8 mouse cellular contexts compared by ENCODE assay signal in the genomic region with DNA sequence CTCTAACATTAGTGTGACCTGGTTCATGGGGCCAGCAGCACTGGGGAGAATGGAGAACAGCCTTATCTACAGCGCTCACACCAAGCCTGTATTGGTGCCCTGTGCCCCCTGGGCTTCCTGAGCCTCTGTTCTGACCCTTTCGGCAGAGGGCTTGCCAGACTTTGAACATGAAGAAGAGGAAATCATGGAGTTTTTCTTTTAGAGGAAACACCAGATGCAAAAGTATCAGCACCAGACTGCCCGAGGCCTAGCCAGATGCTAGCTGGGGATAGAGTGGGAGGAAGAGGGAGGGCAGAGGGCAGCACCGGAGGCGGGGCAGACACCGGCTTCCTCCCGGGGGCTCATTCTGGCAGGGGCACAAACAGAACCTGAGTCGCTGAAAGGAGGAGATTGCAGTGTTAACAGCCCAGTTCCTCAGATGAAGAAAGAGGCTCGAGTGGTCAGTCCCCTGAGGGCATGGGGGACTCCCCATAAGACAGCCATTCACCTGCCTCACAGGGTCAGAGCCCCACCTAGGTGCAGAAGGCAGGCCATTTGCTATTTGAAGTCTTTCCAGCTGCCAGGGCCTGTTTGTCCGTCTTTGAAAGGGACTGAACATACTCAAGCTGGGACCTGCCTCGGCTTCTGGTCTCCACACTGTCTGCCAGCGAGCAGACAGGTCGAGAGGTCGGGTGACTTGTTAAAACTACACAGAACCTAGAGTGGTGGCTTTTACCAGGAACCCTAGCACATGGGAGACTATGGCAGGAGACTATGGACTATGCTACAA. TPM values are rescaled to one million over a fixed set of nuclear protein-coding genes. Genes with fewer than 3 reads are reported as not detected.
DNase-seq lines count a peak whose midpoint lies in the region; ATAC-seq and TF ChIP-seq lines count a peak whose summit lies in the region.

No protein-coding gene starts in this region.

- H3K9me3 ChIP-seq in hindbrain, embryonic 11.5 days (ENCODE audit: control insufficient read depth, low read length), result no peaks in the 10 kb centered on the region
- no peaks in the 10 kb centered on the region for H3K9me3 ChIP-seq in hindbrain, postnatal 0 days (ENCODE audit: low read length)
- no peaks in the 10 kb centered on the region for H3K9me3 ChIP-seq in MEL (replicated peaks; ENCODE audit: insufficient read depth, low read length)
- H3K9me3 ChIP-seq in limb, embryonic 10.5 days (replicated peaks), result no peaks in the 10 kb centered on the region

- no peak for TF ChIP-seq CTCF in hindbrain, postnatal 0 days (IDR thresholded peaks at IDR 0.05; ENCODE audit: low read depth)
- TF ChIP-seq CTCF in MEL (IDR thresholded peaks at IDR 0.05 in 2 of 3, conservative IDR thresholded peaks at IDR 0.05 in 1 of 3; ENCODE audit: control insufficient read depth in 1 of 3, insufficient read depth in 1 of 3, low read depth in 2 of 3, low read length in 3 of 3, poor library complexity in 1 of 3, severe bottlenecking in 1 of 3), result no peak

- no peak for ATAC-seq in hindbrain, embryonic 11.5 days (ENCODE audit: low FRiP score)
- no peak for ATAC-seq in hindbrain, postnatal 0 days
- peak; percentile 54 for ATAC-seq in granulocyte monocyte progenitor cell, adult 5-6 weeks (replicated peaks; ENCODE audit: poor library complexity, severe bottlenecking)

- 42% methylated on average over 14 of the region's 14 CpGs for WGBS in hindbrain, embryonic 11.5 days
- 50% methylated on average over 14 of the region's 14 CpGs for WGBS in hindbrain, postnatal 0 days
- 21% methylated on average over 14 of the region's 14 CpGs for WGBS in limb, embryonic 10.5 days

- H3K79me2 ChIP-seq in MEL (ENCODE audit: control insufficient read depth, insufficient read depth, low read length, poor library complexity), result no peaks in the 10 kb centered on the region

- H3K36me3 ChIP-seq in hindbrain, embryonic 11.5 days (ENCODE audit: control insufficient read depth, insufficient read depth, low read length), result no peaks in the 10 kb centered on the region
- peaks cover 31% of the 10 kb centered on the region for H3K36me3 ChIP-seq in hindbrain, postnatal 0 days (ENCODE audit: insufficient read depth, low read length)
- no peaks in the 10 kb centered on the region; a peak in 1 of 4 replicates for H3K36me3 ChIP-seq in MEL (ENCODE audit: control insufficient read depth in 1 of 2, insufficient read depth in 2 of 2, low read length in 2 of 2)
- peaks cover 62% of the 10 kb centered on the region for H3K36me3 ChIP-seq in limb, embryonic 10.5 days

- no peak for TF ChIP-seq POLR2A in MEL (IDR thresholded peaks at IDR 0.05; ENCODE audit: control insufficient read depth in 1 of 2, insufficient read depth in 1 of 2, low read depth in 1 of 2, low read length in 2 of 2, poor library complexity in 1 of 2)

- TF ChIP-seq EP300 in MEL (IDR thresholded peaks at IDR 0.05; ENCODE audit: low read depth in 1 of 2, low read length in 2 of 2), result no peak

- H3K27ac ChIP-seq in hindbrain, embryonic 11.5 days (ENCODE audit: low read depth, low read length), result 0 out of 2 replicates have a peak overlapping the region, but pooled peaks have one; percentile 25
- H3K27ac ChIP-seq in hindbrain, postnatal 0 days, result no peak overlapping the region
- H3K27ac ChIP-seq in MEL (ENCODE audit: control insufficient read depth, low read depth, low read length), result no peak overlapping the region
- H3K27ac ChIP-seq in limb, embryonic 10.5 days, result peak overlapping the region; percentile 78

- intact Hi-C loops in left cerebral cortex, postnatal 36 days (cut with DNase I), result no loop called here

- DNase-seq in hindbrain, embryonic 11.5 days (ENCODE audit: low spot score), result peak; percentile 34
- no peak for DNase-seq in hindbrain, postnatal 0 days (ENCODE audit: low spot score)
- DNase-seq in MEL (ENCODE audit: low read depth, low spot score), result no peak
- peak; percentile 60 for DNase-seq in limb, embryonic 10.5 days (ENCODE audit: low spot score)
- no peak for DNase-seq in cerebellum, adult 11 months
- no peak for DNase-seq in testis, postnatal 10 days (ENCODE audit: low spot score)
- no peak for DNase-seq in left cerebral cortex, postnatal 36 days (ENCODE audit: low spot score in 2 of 2)

- H3K4me1 ChIP-seq in hindbrain, embryonic 11.5 days (replicated peaks; ENCODE audit: control insufficient read depth, insufficient read depth, low read length), result no peaks in the 10 kb centered on the region; the same call in 1 of the 2 replicates
- no peaks in the 10 kb centered on the region for H3K4me1 ChIP-seq in hindbrain, postnatal 0 days (ENCODE audit: insufficient read depth, low read length)
- peaks cover 0 to 2% of the 10 kb centered on the region in 2 experiments; a peak in 2 of 4 replicates for H3K4me1 ChIP-seq in MEL (ENCODE audit: control insufficient read depth in 1 of 2, insufficient read depth in 2 of 2, low read length in 2 of 2)
- peaks cover 40% of the 10 kb centered on the region for H3K4me1 ChIP-seq in limb, embryonic 10.5 days

- no peak overlapping the region for H3K4me2 ChIP-seq in hindbrain, embryonic 11.5 days (replicated peaks; ENCODE audit: low read depth, low read length)
- H3K4me2 ChIP-seq in hindbrain, postnatal 0 days (ENCODE audit: low read depth, low read length), result no peak overlapping the region

- H3K27me3 ChIP-seq in hindbrain, embryonic 11.5 days (ENCODE audit: control insufficient read depth, insufficient read depth, low read length), result no peaks in the 10 kb centered on the region
- H3K27me3 ChIP-seq in hindbrain, postnatal 0 days (ENCODE audit: insufficient read depth, low read length), result no peaks in the 10 kb centered on the region
- H3K27me3 ChIP-seq in MEL (ENCODE audit: control insufficient read depth in 1 of 2, insufficient read depth in 2 of 2, low read length in 2 of 2), result no peaks in the 10 kb centered on the region
- H3K27me3 ChIP-seq in limb, embryonic 10.5 days (ENCODE audit: low read depth, poor library complexity, severe bottlenecking), result no peaks in the 10 kb centered on the region

- TF ChIP-seq RAD21 in MEL (IDR thresholded peaks at IDR 0.05; ENCODE audit: low read depth, low read length), result no peak

- H3K9ac ChIP-seq in hindbrain, embryonic 11.5 days (ENCODE audit: low read depth, low read length), result no peak overlapping the region
- no peak overlapping the region for H3K9ac ChIP-seq in hindbrain, postnatal 0 days (replicated peaks; ENCODE audit: low read length)
- no peak overlapping the region for H3K9ac ChIP-seq in MEL (ENCODE audit: control insufficient read depth, low read depth, low read length, poor library complexity, severe bottlenecking)

- H3K4me3 ChIP-seq in hindbrain, embryonic 11.5 days (ENCODE audit: low read depth, low read length), result no peak overlapping the region
- H3K4me3 ChIP-seq in hindbrain, postnatal 0 days (ENCODE audit: low read length), result no peak overlapping the region
- no peak overlapping the region for H3K4me3 ChIP-seq in MEL (ENCODE audit: control insufficient read depth in 1 of 2, insufficient read depth in 1 of 2, low read depth in 2 of 2, low read length in 2 of 2)
- peak overlapping the region; percentile 12; the same call in 1 of the 2 replicates for H3K4me3 ChIP-seq in limb, embryonic 10.5 days

RNA-seq across cellular contexts. Expression of gene Map4k2, which starts 8.5 kb away (rescaled TPM):
- polyA plus RNA-seq in hindbrain, embryonic 11.5 days (2014; fragmentation: Nextera tagmentation; extraction: Ambion mirVana), result 6.7 and 8.5 TPM in 2 replicates
- 102 TPM in 2 replicates for total RNA-seq in hindbrain, postnatal 0 days (2014; rRNA removed)
- 18.6 and 21.4 TPM in 2 replicates for polyA plus RNA-seq in hindbrain, postnatal 0 days (2015; fragmentation: Nextera tagmentation; extraction: Ambion mirVana)
- total RNA-seq in MEL (2012; rRNA removed), result 8.0 and 10.2 TPM in 2 replicates
- 10 to 100 TPM in 1 of 2 experiments, not detected in 1; 22.3 TPM for polyA plus RNA-seq in MEL (2012; ENCODE audit: insufficient read depth in 1 of 2, insufficient read length in 2 of 2, low read depth in 1 of 2, low replicate concordance in 2 of 2, missing spikeins in 1 of 2)
- 50.7 and 54.7 TPM in 2 replicates for total RNA-seq in granulocyte monocyte progenitor cell, adult 5-6 weeks (2014; fragmentation: Nextera tagmentation)
- 26.1 and 30.6 TPM in 2 replicates for total RNA-seq in granulocyte monocyte progenitor cell, adult 5-6 weeks (2017)
- polyA plus RNA-seq in limb, embryonic 10.5 days (2016; fragmentation: Nextera tagmentation; extraction: Ambion mirVana), result 10.4 and 15.2 TPM in 2 replicates
- total RNA-seq in left cerebral cortex, postnatal 36 days (2021), result 100 to 1,000 TPM in 1 of 2 experiments, 10 to 100 TPM in 1; 93.5 to 107 TPM

RNA-seq across cellular contexts. Expression of gene Sf1, which starts 14.1 kb away (rescaled TPM):
- 156 and 178 TPM in 2 replicates for polyA plus RNA-seq in hindbrain, embryonic 11.5 days (2014; fragmentation: Nextera tagmentation; extraction: Ambion mirVana)
- total RNA-seq in hindbrain, postnatal 0 days (2014; rRNA removed), result 89.0 and 89.4 TPM in 2 replicates
- polyA plus RNA-seq in hindbrain, postnatal 0 days (2015; fragmentation: Nextera tagmentation; extraction: Ambion mirVana), result 80.2 and 84.9 TPM in 2 replicates
- 65.7 and 71.9 TPM in 2 replicates for total RNA-seq in MEL (2012; rRNA removed)
- 100 to 1,000 TPM; 211 to 245 TPM for polyA plus RNA-seq in MEL (2012; ENCODE audit: insufficient read depth in 1 of 2, insufficient read length in 2 of 2, low read depth in 1 of 2, low replicate concordance in 2 of 2, missing spikeins in 1 of 2)
- 286 and 301 TPM in 2 replicates for total RNA-seq in granulocyte monocyte progenitor cell, adult 5-6 weeks (2014; fragmentation: Nextera tagmentation)
- total RNA-seq in granulocyte monocyte progenitor cell, adult 5-6 weeks (2017), result 187 and 209 TPM in 2 replicates
- polyA plus RNA-seq in limb, embryonic 10.5 days (2016; fragmentation: Nextera tagmentation; extraction: Ambion mirVana), result 193 and 206 TPM in 2 replicates
- 100 to 1,000 TPM; 158 to 227 TPM for total RNA-seq in left cerebral cortex, postnatal 36 days (2021)

RNA-seq across cellular contexts. Expression of gene Men1, which starts 14.6 kb away (rescaled TPM):
- 43.0 and 51.3 TPM in 2 replicates for polyA plus RNA-seq in hindbrain, embryonic 11.5 days (2014; fragmentation: Nextera tagmentation; extraction: Ambion mirVana)
- total RNA-seq in hindbrain, postnatal 0 days (2014; rRNA removed), result 69.6 and 93.4 TPM in 2 replicates
- 57.8 and 59.5 TPM in 2 replicates for polyA plus RNA-seq in hindbrain, postnatal 0 days (2015; fragmentation: Nextera tagmentation; extraction: Ambion mirVana)
- total RNA-seq in MEL (2012; rRNA removed), result 37.7 and 39.4 TPM in 2 replicates
- 100 to 1,000 TPM in 1 of 2 experiments, not detected in 1; 132 TPM for polyA plus RNA-seq in MEL (2012; ENCODE audit: insufficient read depth in 1 of 2, insufficient read length in 2 of 2, low read depth in 1 of 2, low replicate concordance in 2 of 2, missing spikeins in 1 of 2)
- total RNA-seq in granulocyte monocyte progenitor cell, adult 5-6 weeks (2014; fragmentation: Nextera tagmentation), result 37.7 and 54.2 TPM in 2 replicates
- 30.5 and 33.4 TPM in 2 replicates for total RNA-seq in granulocyte monocyte progenitor cell, adult 5-6 weeks (2017)
- 118 and 120 TPM in 2 replicates for polyA plus RNA-seq in limb, embryonic 10.5 days (2016; fragmentation: Nextera tagmentation; extraction: Ambion mirVana)
- total RNA-seq in left cerebral cortex, postnatal 36 days (2021), result 10 to 100 TPM; 67.5 to 73.7 TPM

RNA-seq across cellular contexts. Expression of gene Pygm, which starts 34.8 kb away (rescaled TPM):
- 1.6 and 2.1 TPM in 2 replicates for polyA plus RNA-seq in hindbrain, embryonic 11.5 days (2014; fragmentation: Nextera tagmentation; extraction: Ambion mirVana)
- total RNA-seq in hindbrain, postnatal 0 days (2014; rRNA removed), result 11.9 and 18.3 TPM in 2 replicates
- 10.4 and 12.6 TPM in 2 replicates for polyA plus RNA-seq in hindbrain, postnatal 0 days (2015; fragmentation: Nextera tagmentation; extraction: Ambion mirVana)
- 0.62 and 0.73 TPM in 2 replicates for total RNA-seq in MEL (2012; rRNA removed)
- polyA plus RNA-seq in MEL (2012; ENCODE audit: insufficient read depth in 1 of 2, insufficient read length in 2 of 2, low read depth in 1 of 2, low replicate concordance in 2 of 2, missing spikeins in 1 of 2), result 1 to 10 TPM in 1 of 2 experiments, not detected in 1; 3.3 TPM
- 0.92 and 6.9 TPM in 2 replicates for total RNA-seq in granulocyte monocyte progenitor cell, adult 5-6 weeks (2014; fragmentation: Nextera tagmentation)
- total RNA-seq in granulocyte monocyte progenitor cell, adult 5-6 weeks (2017), result 0.41 TPM in 1 of 2 replicates, not detected in the other
- 2.5 and 3.0 TPM in 2 replicates for polyA plus RNA-seq in limb, embryonic 10.5 days (2016; fragmentation: Nextera tagmentation; extraction: Ambion mirVana)
- total RNA-seq in left cerebral cortex, postnatal 36 days (2021), result 10 to 100 TPM; 29.2 to 33.3 TPM

RNA-seq across cellular contexts. Expression of gene Cdc42bpg, which starts 43.1 kb away (rescaled TPM):
- polyA plus RNA-seq in hindbrain, embryonic 11.5 days (2014; fragmentation: Nextera tagmentation; extraction: Ambion mirVana), result 0.50 and 0.82 TPM in 2 replicates
- 3.1 and 6.0 TPM in 2 replicates for total RNA-seq in hindbrain, postnatal 0 days (2014; rRNA removed)
- polyA plus RNA-seq in hindbrain, postnatal 0 days (2015; fragmentation: Nextera tagmentation; extraction: Ambion mirVana), result 0.29 and 0.33 TPM in 2 replicates
- 2.0 and 2.6 TPM in 2 replicates for total RNA-seq in MEL (2012; rRNA removed)
- 1 to 10 TPM in 1 of 2 experiments, not detected in 1; 4.5 TPM for polyA plus RNA-seq in MEL (2012; ENCODE audit: insufficient read depth in 1 of 2, insufficient read length in 2 of 2, low read depth in 1 of 2, low replicate concordance in 2 of 2, missing spikeins in 1 of 2)
- 2.6 and 4.1 TPM in 2 replicates for total RNA-seq in granulocyte monocyte progenitor cell, adult 5-6 weeks (2014; fragmentation: Nextera tagmentation)
- total RNA-seq in granulocyte monocyte progenitor cell, adult 5-6 weeks (2017), result 3.6 and 4.4 TPM in 2 replicates
- polyA plus RNA-seq in limb, embryonic 10.5 days (2016; fragmentation: Nextera tagmentation; extraction: Ambion mirVana), result 0.15 and 0.38 TPM in 2 replicates
- total RNA-seq in left cerebral cortex, postnatal 36 days (2021), result 1 to 10 TPM; 3.3 to 3.4 TPM

Comparison
In these comparisons a context has a peak if more than half of its experiments do, and no peak if none do; other contexts are left out.
1. DNase-seq: peak in hindbrain, embryonic 11.5 days (single experiment) and limb, embryonic 10.5 days (single experiment); none in hindbrain, postnatal 0 days (single experiment), MEL (single experiment), cerebellum, adult 11 months (single experiment), testis, postnatal 10 days (single experiment) and left cerebral cortex, postnatal 36 days (0 of 2).
2. H3K27ac ChIP-seq: peak in hindbrain, embryonic 11.5 days (single experiment) and limb, embryonic 10.5 days (single experiment); none in hindbrain, postnatal 0 days (single experiment) and MEL (single experiment).